Mouse (Mus musculus): ENCODE data around the gene Btg1-ps2. TPM values are rescaled to one million over a fixed set of nuclear protein-coding genes. Genes with fewer than 3 reads are reported as not detected.
"Not testable (repeated sequence)": the region's sequence is repeated elsewhere in the genome, so short reads cannot be mapped to it uniquely, and the experiment has no call there.

The Btg1-ps2 gene
- not detected in 2 replicates for total RNA-seq (2017)

DNA sequence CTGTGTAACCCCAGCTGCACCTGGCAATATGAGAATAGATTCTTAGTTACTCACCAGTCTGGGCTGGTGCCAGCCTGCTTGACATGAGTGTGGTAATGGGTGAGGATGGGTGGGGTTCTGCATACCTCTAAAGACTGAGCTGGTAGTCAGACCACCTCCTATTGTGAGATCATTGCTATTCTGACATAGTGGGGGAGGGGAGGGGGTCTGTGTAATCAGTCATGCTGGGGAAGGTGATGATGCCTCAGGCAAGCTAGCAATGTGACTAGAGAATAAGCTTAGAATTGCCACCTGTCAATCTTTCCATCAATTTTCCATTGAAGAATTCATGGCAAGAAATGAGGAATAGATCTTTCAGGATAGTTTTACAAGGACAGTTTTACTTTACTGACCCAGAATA lies at the start of gene Btg1-ps2:
Btg1-ps2 (minus strand) TSS at position 101 of the 400 bp plus-strand sequence.
- ATAC-seq (ENCODE audit: extremely low read depth, insufficient number of reproducible peaks, low FRiP score, poor library complexity, severe bottlenecking): not testable (repeated sequence)

DNA sequence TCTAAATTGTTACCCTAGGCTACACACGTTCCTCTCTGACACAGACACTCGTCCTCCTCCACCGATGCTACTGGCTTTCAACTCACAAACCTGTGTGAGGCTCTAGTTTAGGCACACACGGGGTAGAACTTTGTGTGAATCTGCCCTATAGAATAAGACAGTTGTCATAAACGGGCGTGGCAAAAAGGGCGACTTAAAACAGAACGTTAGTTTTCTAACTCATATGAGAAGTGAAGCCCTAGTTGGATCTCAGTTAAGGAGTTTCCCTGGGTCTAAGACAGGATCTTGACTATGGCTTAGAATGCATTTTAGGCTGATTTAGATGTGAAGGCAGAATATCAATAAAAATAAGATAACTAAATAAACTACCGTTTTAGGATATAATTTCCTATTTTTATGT lies 42.1 kb upstream of the Btg1-ps2 start, which contains the start of gene Rhox11:
Rhox11 (minus strand) TSS at position 101 of the 400 bp plus-strand sequence.
- ATAC-seq (ENCODE audit: extremely low read depth, insufficient number of reproducible peaks, low FRiP score, poor library complexity, severe bottlenecking): no peak

DNA sequence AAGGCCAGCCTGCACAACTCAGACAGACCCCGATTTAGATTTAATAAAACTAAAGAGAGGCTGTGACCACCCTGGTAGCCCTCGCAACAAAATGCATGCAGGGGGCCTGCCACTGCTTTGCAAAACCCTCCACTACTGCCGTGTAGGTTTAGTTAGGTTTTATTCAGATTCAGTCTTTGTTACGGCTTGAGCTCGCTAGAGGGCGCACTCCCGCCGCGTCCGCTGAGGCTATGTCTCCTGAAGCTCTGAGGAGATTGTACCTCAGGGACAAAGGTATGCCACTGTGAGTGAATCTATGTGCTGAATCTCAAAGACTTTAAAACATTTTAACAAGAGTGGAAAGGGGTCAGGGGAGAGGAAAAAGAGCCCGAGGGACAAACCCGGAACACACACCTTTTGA lies 41.3 kb upstream of the Btg1-ps2 start:
- no peak for ATAC-seq (ENCODE audit: extremely low read depth, insufficient number of reproducible peaks, low FRiP score, poor library complexity, severe bottlenecking)

DNA sequence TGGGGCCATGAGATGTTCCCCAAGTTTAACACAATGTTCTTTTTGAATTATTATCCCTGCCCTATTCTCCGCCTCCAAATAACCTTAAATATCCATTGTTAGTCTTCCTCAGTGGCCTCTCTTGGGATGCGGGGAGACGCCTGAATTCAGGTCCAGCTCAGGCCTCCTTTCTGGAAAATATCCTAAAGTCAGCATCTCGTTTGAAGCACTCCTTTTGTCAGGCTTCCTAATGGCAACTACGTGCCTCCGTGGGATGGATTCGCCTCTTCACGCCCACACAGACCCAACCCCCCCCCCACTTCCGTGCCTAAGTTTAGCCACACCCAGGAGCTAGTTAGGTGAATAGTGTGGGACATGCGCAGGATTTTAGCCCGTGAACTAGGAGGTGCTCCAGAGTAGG lies 23.3 kb upstream of the Btg1-ps2 start, which contains the start of gene Rhox10:
Rhox10 (plus strand) TSS at position 301 of the 400 bp plus-strand sequence.
- no peak for ATAC-seq (ENCODE audit: extremely low read depth, insufficient number of reproducible peaks, low FRiP score, poor library complexity, severe bottlenecking)

DNA sequence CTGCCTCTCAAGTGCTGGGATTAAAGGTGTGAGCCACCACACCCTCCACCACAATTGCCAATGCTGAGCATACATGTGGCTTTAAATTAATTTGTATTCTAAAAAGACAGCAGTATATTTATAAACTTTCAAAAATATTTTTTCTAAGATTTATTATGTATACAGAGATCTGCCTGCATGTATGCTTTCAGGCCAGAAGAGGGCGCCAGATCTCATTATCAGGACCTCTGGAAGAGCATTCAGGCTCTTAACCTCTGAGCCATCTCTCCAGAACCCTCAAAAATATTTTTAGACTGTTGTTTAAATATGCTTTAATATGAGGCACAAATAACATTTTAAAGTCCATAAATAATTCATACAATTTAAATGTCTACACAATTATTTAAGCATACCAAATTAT lies 18.6 kb upstream of the Btg1-ps2 start:
- no peak for ATAC-seq (ENCODE audit: extremely low read depth, insufficient number of reproducible peaks, low FRiP score, poor library complexity, severe bottlenecking)

DNA sequence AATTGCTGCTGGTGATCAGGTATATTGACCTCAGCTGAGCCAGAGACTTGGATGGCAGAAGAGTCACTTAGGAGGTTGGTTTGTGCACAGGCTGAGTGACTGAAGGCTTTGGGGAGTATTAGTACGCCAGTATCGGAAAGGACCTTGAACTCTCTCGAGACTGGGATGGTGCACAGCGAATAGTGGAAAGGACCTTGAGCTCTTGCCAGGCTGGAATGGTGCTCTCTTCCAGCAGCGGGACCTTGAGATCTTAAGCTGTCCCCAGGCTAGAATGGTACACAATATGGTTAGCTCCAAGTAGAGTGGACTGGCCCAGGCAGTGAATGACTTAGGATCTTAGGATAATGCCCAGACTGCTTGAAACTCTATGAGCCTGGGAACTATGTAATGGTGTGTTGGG lies 3.2 kb downstream of the Btg1-ps2 start:
- ATAC-seq (ENCODE audit: extremely low read depth, insufficient number of reproducible peaks, low FRiP score, poor library complexity, severe bottlenecking): no peak

DNA sequence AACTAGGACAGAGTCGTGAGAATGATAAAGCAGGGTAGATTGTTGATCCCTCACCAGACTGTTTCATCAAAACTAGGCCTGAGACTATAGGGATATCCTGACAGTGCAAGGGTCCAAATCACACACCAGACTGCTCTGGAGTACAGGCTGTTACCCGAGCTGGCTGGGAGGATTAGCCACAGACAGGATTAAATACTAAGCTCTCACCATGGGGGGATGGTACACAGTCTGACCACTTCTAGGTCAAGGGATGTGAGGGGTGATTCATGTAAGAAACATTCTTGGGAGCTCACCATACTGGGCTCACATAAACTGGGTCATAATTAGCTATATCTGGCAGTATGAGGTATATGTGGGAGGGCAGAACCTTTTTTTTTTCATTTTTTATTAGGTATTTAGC lies 9.1 kb downstream of the Btg1-ps2 start:
- no peak for ATAC-seq (ENCODE audit: extremely low read depth, insufficient number of reproducible peaks, low FRiP score, poor library complexity, severe bottlenecking)

DNA sequence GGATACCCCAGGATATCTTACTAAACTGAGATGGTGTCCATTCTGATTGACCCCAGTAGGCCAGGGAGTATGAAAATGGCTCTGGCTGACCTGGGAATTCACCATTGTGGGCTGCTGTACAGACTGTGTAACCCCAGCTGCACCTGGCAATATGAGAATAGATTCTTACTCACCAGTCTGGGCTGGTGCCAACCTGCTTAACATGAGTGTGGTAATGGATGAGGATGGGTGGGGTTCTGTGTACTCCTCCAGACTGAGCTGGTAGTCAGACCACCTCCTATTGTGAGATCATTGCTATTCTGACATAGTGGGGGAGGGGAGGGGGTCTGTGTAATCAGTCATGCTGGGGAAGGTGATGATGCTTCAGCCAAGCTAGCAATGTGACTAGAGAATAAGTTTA lies 24.3 kb downstream of the Btg1-ps2 start, which contains the start of gene Btg1-ps1:
Btg1-ps1 (minus strand) TSS at position 219 of the 400 bp plus-strand sequence.
- not testable (repeated sequence) for ATAC-seq (ENCODE audit: extremely low read depth, insufficient number of reproducible peaks, low FRiP score, poor library complexity, severe bottlenecking)

DNA sequence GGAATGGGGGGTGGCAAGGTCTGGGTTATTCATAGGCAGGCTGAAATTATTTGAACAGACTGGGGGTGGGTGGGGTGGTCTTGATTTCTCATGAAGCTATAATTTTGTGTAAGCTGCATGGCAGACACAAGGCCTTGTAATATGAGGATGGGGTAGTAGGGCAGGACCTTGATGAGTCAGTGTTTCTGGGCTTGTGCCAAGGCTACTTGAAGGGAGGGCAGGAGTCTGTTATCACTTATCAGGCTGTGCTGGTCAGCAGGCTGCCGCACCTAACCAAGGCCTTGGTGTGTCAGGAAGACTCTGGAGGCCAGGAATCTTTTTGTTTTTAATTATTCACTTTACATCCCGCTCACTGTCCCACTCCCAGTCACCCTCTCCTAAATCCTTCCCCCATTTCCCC lies 34.2 kb downstream of the Btg1-ps2 start:
- no peak for ATAC-seq (ENCODE audit: extremely low read depth, insufficient number of reproducible peaks, low FRiP score, poor library complexity, severe bottlenecking)

Other genes with a start within 250 kb of the Btg1-ps2 start
- not detected in 2 replicates for gene Rhox5, start 238.3 kb downstream of the Btg1-ps2 start, total RNA-seq (2017)
- not detected in 2 replicates for gene Rhox6, start 216.2 kb downstream of the Btg1-ps2 start, total RNA-seq (2017)
- gene Rhox7a, start 211.4 kb downstream of the Btg1-ps2 start, total RNA-seq (2017): not detected in 2 replicates
- gene Rhox8, start 164.2 kb downstream of the Btg1-ps2 start, total RNA-seq (2017): 0.93 TPM in 1 of 2 replicates, not detected in the other
- not detected in 2 replicates for gene Rhox7b, start 145.9 kb downstream of the Btg1-ps2 start, total RNA-seq (2017)
- not detected in 2 replicates for gene Rhox9, start 141.3 kb downstream of the Btg1-ps2 start, total RNA-seq (2017)
- not detected in 2 replicates for gene Btg1-ps1, start 24.3 kb downstream of the Btg1-ps2 start, total RNA-seq (2017)
- not detected in 2 replicates for gene Rhox10, start 23.4 kb upstream of the Btg1-ps2 start, total RNA-seq (2017)
- gene Rhox11, start 42.0 kb upstream of the Btg1-ps2 start, total RNA-seq (2017): not detected in 2 replicates
- not detected in 2 replicates for gene Rhox12, start 67.8 kb upstream of the Btg1-ps2 start, total RNA-seq (2017)
- not detected in 2 replicates for gene Rhox13, start 78.1 kb upstream of the Btg1-ps2 start, total RNA-seq (2017)
- gene Zbtb33, start 146.7 kb upstream of the Btg1-ps2 start, total RNA-seq (2017): 31.8 and 36.2 TPM in 2 replicates
- 0.35 TPM in 1 of 2 replicates, not detected in the other for gene Tmem255a, start 209.3 kb upstream of the Btg1-ps2 start, total RNA-seq (2017)

Data from neutrophil, adult 5-6 weeks (primary cell).